Mouse (Mus musculus) sigmoid colon, adult 10 weeks (tissue): Measurements from ENCODE around the gene Zfp583. TPM values are rescaled to one million over a fixed set of nuclear protein-coding genes. Genes with fewer than 3 reads are reported as not detected.

Experiments
- polyA plus RNA-seq: library from polyadenylated mRNA; stranded (reverse); fragments of 350-450 nt; fragmentation: Illumina TruSeq; extraction: RNeasy Lipid Tissue Mini Kit (QIAGEN cat#74804); gene quantifications from one replicate; pipeline ENCODE4 v1.2.3, GENCODE M21; 2014; ENCODE audit warnings: low read depth, low replicate concordance

The Zfp583 gene
- 2.6 TPM for polyA plus RNA-seq

DNA sequence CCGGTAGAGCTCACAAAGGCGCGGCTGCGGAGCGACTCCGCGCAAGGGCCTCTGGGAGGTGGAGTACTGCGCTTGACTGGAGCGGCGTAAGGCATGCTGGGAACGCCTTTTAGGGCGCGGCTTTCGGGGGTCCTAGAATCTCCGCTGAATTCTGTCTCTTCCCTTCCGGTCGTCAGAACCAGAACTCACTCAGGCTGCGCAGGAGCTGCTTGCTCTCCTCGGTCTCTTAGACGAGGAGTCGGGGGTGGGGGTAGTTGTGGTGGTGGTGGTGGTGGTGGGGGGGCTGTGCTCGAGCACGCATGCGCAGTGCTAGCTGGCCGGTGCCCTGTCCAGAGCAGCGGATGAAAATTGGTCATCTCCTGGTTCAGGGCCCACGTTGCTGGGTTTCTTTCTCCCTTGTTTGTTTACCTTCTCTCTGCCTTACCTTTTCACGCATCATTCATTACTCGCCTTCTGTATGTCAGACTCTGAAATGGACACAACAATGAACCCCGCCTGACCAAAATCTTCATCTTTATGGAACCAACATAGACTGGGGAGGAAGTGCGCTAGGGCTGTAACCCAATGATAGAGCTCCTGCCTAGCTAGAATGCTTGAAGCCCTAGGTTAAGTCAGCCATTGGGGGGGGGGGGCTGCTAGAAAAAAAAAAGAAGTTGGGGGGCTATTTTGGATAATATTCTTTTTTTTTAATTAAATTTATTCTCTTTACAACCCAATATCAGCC is at the start of gene Zfp583:
TSS of gene Zfp583 (minus strand) at position 53 of the 724 bp plus-strand sequence.

DNA sequence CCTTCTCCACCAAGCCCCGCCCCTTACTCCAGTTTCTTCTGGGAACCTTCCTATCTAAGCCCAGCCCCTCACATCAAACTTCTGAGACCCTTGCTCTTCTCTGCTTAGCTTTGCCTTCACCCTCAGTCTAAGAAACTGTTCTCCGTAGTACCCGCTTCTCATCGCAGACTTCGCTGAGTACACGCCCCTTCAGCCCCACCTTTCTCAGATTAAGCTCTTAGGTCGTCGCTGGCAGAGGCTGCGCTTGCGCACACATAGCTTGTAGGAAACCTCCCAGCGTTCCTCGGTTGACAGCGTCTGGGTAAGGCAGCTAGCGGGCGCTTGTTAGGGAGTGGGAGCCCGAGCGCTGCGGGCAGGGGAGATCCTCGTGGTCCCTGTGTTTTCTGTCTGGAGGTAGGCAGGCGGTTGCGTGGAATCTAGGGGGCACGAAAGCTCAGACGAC is 32.0 kb upstream of the Zfp583 start, which contains the start of gene Zfp78:
TSS of gene Zfp78 (plus strand) at position 234 of the 442 bp plus-strand sequence.

DNA sequence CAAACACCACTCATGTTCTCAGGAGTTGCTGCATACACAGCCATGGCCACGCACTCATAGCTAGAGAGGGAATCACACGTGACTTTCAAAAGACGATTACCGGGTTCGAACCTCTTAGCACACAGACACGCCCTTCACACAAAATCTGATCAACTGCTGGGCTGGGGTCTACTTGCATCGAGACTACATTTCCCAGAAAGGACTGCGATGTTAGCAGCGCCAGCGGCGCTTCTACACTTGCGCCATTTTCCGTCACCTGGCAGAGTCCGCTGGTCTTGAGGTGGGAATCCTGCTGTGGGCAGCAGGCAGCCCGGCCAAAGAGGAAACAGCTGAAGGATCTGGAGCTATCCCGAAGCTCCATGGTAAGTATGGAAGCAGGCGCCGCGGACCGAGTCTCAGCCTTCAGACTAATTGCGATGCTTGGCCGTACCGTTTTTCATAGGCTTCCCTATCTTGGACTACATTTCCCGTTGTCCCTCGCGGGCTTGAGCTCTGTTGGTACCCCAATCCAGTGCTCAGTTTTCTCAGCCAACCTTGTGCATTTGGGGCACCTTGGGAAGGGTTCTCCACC is 12.5 kb upstream of the Zfp583 start, which contains the start of gene Gm3854:
TSS of gene Gm3854 (plus strand) at position 259 of the 571 bp plus-strand sequence.

DNA sequence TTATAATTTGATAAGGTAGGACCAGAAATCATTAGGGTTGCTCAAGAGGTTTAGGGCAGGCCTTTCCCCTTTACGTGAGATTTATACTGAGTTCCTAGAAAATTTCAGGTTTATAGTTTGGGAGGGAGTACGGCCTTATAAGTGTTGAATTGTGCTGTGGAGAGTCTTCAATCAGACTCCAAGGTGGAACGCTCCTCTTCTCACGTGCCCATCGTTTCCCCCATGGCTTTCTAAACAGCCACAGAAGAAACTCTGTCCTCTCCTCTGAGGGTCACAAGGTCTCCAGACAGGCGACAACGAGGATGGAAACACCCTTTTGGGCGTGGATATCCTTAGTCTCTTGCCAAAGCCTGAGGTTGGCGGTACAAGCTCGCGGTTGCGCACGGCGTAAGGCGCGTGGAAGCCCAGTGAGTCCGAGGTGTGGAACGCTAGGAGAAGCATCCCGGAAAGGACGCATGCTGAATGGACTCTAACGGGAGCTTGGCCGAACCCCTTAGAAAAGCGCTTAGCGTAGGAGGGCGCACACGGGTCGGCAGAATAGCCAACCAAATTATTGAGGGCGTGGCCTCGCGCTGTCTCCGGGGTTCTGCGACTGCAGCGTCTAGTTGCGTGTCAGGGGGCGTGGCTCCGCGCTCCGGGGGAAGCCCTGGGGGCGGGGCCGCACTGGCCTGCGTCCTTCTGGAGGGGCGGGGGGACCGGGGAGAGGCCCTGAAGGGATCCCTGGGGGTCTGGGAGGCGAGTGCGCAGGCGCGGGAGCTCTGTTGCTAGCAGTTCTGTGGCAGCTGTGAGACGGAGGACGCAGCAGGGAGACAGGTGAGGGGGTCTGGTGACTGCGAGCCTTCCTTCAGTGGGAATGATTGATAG is 45.0 kb downstream of the Zfp583 start, which contains the start of gene Zfp667:
TSS of gene Zfp667 (plus strand) at position 738 of the 864 bp plus-strand sequence.

Other genes starting within 250 kb of the Zfp583 start
- gene Zfp787, start 175.3 kb downstream of the Zfp583 start, polyA plus RNA-seq, result 8.9 TPM
- gene Zfp444, start 159.1 kb downstream of the Zfp583 start, polyA plus RNA-seq, result 5.6 TPM
- gene Galp, start 134.2 kb downstream of the Zfp583 start, polyA plus RNA-seq, result not detected
- not detected for gene Zscan5b, start 109.0 kb downstream of the Zfp583 start, polyA plus RNA-seq
- not detected for gene Epp13, start 78.6 kb downstream of the Zfp583 start, polyA plus RNA-seq
- gene Zfp667, start 44.7 kb downstream of the Zfp583 start, polyA plus RNA-seq, result 8.4 TPM
- gene Gm3854, start 12.5 kb upstream of the Zfp583 start, polyA plus RNA-seq, result 0.13 TPM
- gene Zfp78, start 32.0 kb upstream of the Zfp583 start, polyA plus RNA-seq, result 3.2 TPM
- gene Zfp28, start 52.0 kb upstream of the Zfp583 start, polyA plus RNA-seq, result 8.6 TPM
- 0.57 TPM for gene Smim17, start 67.4 kb upstream of the Zfp583 start, polyA plus RNA-seq
- gene Gm20715, start 79.0 kb upstream of the Zfp583 start, polyA plus RNA-seq, result not detected
- gene Olfr1344, start 107.4 kb upstream of the Zfp583 start, polyA plus RNA-seq, result not detected
- not detected for gene Olfr1336, start 124.9 kb upstream of the Zfp583 start, polyA plus RNA-seq
- gene Olfr1346, start 135.8 kb upstream of the Zfp583 start, polyA plus RNA-seq, result not detected
- gene Olfr5, start 155.7 kb upstream of the Zfp583 start, polyA plus RNA-seq, result not detected
- not detected for gene Olfr1347, start 168.5 kb upstream of the Zfp583 start, polyA plus RNA-seq
- gene Olfr1348, start 177.5 kb upstream of the Zfp583 start, polyA plus RNA-seq, result not detected
- not detected for gene Olfr1349, start 191.7 kb upstream of the Zfp583 start, polyA plus RNA-seq
- gene Olfr1350, start 233.6 kb upstream of the Zfp583 start, polyA plus RNA-seq, result not detected